Comparison of ENCODE assay signal across 12 mouse cellular contexts in genomic region chr10:116492768-116493167, GRCm38 (mm10).
"Had no signal": no experiment of that assay in that cellular context is flagged by ENCODE, and none has a peak within 500 bp of the region (broad histone marks: within the 10 kb centered on the region; RNA-seq: fewer than 3 reads in every experiment).

No protein-coding gene starts in this region.

- DNase-seq: layer of hippocampus, postnatal 36 days; lung, adult 2 months; lung, postnatal 14 days; lung, postnatal 4 days; midbrain, embryonic 14.5 days; thymus, adult 18-20 months; thymus, postnatal 36 days had no signal

- H3K27me3 ChIP-seq: hindbrain, embryonic 15.5 days had no signal

- ATAC-seq: intestine, postnatal 0 days had no signal

- H3K9me3 ChIP-seq: hindbrain, embryonic 15.5 days had no signal

- H3K4me3 ChIP-seq: hindbrain, embryonic 15.5 days; left cerebral cortex, adult 2 months had no signal

- H3K4me1 ChIP-seq: hindbrain, embryonic 15.5 days had no signal

- H3K27ac ChIP-seq: hindbrain, embryonic 15.5 days; left cerebral cortex, adult 2 months; liver, embryonic 14.5 days had no signal

- H3K9ac ChIP-seq: hindbrain, embryonic 15.5 days; liver, embryonic 14.5 days had no signal

- H3K4me2 ChIP-seq: hindbrain, embryonic 15.5 days; midbrain, embryonic 11.5 days had no signal
